Mouse (Mus musculus): ENCODE measurements around the gene Ccdc162.
"Not testable (repeated sequence)": the region's sequence is repeated elsewhere in the genome, so short reads cannot be mapped to it uniquely, and the experiment has no call there.

Ccdc162 gene

DNA sequence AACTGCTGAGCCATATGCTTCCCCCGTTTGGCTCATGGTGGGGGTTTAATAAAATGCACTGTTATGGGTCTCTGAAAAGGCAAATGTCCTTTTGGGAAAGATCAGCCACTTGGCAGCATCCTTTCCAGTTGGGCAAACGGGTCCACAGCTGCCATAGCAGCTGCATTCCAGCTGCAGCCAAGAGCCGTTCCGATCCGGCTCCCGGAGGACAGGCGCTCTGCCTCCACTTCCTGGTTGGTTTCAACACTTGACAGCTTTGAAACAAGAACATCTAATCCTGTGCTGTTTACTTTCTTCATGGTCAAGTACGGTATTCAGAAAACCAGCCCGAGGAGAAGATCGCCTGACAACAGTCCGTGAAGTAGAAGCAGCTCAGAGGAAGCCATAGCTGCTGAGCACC is 19.4 kb downstream of the Ccdc162 start:
- in situ Hi-C loops (cut with MboI, MseI), result no loop called here

DNA sequence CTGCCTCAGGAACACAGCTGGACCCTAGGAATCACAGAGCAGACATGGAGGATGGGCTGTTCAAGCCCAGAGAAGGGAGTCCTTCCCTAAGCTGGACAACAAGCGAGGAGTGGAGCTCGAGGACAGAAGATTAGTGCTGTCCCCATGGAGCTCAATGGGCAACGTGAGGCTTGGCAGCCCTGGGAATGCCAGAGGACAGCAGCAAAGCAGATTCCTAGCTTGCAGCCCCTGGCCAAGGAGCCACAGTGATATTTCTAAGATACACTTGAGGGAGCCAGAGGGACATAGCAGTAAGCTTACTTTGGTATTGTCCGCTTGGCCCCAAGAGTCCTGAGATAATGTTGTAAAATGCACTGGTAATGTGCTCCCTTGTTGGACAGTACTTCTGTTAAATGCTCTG is 25.5 kb downstream of the Ccdc162 start:
- in situ Hi-C loops (cut with MboI, MseI), result loop anchor here (5.0 kb wide), 4 partner anchors 184 to 606 kb away; no protein-coding TSS in a partner anchor

DNA sequence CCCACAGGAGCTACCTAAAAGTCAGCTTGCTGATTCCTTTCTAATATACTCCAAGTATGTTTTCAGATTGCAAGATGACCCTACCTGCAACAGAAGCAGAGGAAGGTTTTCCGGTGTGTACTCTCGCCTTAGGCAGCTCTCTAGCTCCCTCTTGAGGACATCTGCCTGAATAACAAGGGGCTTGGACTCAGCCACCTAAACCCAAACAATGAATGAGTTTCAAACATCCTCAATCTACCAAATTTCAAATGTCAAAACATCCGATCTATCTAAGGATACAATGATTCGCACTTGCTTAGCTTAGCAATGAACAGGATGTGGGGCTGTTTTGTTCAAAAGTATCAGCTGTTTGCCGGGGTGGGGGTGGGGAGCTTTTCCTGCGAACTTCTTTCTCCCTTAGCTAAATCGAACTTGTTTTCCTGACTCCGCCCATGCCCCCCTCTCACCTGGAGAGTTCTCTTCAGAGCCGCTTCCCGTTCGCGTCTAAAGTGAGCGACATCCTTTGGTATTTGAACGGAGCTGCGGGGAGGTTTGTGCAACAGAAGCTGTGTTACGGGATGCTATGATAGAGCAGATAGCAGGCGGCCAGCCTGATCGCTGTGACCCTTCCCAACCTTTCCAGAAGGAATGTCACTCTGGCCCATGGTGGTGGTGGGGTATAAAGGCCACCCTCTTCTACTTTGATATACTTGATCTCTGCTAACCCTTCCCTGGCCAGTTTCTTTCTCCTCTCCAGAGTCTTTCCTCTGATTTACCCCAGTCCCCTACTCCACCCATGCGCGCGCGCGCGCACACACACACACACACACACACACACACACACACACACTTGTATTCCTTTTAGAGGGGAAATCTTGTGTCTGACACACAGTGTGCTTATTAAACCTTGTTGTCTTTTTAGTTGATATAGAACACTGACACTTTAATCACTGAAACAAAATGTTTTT is 26.2 kb downstream of the Ccdc162 start:
- in situ Hi-C loops (cut with MboI, MseI), result loop anchor here (5.0 kb wide), 4 partner anchors 183 to 607 kb away; no protein-coding TSS in a partner anchor

DNA sequence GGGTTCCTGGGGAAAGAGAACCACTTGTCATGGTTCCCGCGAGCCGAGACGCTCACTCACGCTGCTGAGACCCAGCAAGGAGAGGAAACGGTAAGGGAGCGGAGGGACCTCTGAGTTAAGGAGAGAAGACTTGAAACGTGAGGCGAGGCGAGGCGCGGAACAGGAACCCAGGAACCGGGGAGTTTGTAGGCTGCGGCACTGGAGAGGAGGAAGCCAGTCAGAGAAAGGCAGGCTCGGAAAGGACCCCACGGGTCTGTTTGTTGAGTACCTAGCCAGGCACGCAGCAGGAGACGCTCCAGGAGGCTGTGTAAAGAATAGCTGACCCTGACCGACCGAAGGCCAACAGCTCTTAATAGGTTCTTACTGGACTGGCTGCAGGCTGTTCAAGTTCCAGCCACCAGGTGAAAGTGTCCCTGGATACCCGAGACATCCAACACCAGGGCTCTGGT is 31.9 kb downstream of the Ccdc162 start:
- in situ Hi-C loops (cut with MboI, MseI), result loop anchor here in 1 of 2 experiments (5.0 kb wide), 1 partner anchor 177 kb away; no protein-coding TSS in a partner anchor

DNA sequence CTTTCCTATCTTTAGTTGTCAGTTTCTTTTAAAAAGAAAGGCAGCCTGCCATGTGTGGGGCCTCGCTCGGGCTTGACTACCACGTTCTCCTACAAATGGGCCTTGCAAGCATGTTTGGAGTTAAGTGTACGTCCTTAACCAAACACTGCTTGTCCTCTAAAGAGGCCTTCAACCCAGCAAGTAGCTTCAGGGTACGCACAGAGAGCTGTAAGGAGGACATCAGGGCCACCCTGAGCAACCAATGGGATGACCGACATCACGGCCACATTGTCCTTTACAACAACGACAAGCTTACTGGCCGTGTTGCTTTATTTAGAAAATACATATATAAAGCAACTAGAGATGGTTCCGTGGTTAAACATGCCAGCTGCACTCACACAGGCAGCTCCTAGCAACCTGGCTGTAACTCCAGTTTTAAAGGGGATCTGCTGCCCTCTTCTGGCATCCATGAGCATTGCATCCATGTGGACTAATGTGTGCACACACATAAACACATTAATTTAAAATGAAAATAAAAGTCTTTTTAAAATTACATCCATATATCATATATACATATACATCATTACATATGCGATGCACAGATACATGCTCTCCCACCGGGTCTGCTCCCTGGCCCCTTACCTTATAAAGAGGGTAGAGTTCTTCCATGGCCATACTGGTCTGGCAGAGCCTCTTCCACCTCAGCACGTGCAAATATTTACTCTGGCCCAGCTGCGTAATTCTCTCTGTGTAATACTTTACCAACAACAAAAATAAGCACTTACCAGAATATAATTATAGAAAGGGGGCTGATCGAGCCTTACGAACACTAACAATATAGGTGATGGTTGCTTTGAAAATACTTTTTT is 33.7 kb downstream of the Ccdc162 start:
- in situ Hi-C loops (cut with MboI, MseI), result loop anchor here in 1 of 2 experiments (5.0 kb wide), 1 partner anchor 175 kb away; no protein-coding TSS in a partner anchor

DNA sequence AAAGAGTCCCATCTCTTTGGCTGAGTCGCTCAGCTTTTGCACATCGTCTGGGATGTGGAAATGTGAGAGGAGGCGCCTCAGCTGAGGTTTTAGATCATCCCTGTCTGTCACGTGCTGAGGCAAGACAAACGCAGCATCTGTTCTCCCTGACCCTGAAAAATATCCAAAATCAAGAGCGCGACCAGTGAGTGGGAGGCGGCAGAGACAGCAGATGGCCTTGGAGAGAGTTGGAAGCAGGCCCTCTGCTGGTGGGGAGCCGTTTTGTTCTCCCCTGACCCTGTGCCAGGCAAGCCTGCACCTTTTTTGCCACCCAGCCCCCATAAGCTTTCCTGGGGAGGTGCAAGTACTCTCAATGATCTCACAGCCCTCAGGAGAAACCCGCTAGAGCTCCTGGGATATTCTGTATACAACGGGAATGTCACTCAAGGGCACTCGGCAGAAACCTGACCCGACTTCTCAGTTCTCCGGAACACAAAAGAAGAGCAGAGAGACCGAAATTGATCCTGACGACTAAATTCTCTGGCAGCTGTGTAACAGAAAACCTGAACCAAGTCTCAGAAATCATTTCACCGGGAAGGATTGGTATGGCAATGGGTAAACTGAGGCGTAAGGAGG is 37.6 kb downstream of the Ccdc162 start:
- in situ Hi-C loops (cut with MboI, MseI), result loop anchor here (5.0 to 10.0 kb wide), 3 partner anchors 164 to 674 kb away; partner anchors contain the start of gene Cd164 (in 1 of the 2)

DNA sequence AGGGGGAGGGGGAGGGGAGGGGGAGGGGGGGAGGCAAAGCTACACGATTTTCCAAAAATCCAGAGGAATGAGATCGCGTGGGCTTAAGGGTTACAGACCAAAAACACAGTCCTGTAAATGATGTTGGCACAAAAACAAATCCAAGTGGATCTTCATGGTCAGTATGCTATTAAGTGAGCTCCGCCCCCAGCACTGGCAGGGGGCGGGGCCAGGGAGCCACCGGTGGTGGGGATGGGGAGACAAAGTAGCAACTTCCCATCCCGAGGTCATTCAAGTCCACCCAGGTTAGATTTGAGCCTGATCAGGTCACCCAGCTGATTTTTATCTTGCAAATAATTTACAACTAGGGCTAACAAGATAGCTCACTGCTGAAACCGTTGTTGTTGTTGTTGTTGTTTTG is 39.0 kb downstream of the Ccdc162 start:
- in situ Hi-C loops (cut with MboI, MseI), result loop anchor here (5.0 to 10.0 kb wide), 3 partner anchors 163 to 673 kb away; partner anchors contain the start of gene Cd164 (in 1 of the 2)

DNA sequence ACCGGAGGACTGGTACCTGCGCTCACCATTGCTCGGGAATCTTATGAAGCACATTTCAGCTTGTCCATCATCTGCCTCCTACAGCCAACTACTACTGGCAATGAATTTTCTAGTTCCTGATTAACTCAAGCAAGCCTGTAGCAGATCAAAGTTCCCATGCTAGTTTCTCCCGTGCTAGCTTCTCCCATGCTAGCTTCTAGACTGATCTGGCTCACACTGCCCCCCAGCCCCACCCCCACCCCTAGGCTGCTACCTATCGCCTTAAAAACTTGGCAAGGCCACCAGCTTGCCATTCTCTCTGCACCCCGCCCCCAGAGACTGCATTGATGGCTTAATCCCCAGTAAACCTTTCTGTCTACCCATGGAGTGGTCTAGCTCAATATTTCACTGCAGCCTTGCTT is 39.8 kb downstream of the Ccdc162 start:
- in situ Hi-C loops (cut with MboI, MseI), result loop anchor here (5.0 to 10.0 kb wide), 3 partner anchors 162 to 672 kb away; partner anchors contain the start of gene Cd164 (in 1 of the 2)

DNA sequence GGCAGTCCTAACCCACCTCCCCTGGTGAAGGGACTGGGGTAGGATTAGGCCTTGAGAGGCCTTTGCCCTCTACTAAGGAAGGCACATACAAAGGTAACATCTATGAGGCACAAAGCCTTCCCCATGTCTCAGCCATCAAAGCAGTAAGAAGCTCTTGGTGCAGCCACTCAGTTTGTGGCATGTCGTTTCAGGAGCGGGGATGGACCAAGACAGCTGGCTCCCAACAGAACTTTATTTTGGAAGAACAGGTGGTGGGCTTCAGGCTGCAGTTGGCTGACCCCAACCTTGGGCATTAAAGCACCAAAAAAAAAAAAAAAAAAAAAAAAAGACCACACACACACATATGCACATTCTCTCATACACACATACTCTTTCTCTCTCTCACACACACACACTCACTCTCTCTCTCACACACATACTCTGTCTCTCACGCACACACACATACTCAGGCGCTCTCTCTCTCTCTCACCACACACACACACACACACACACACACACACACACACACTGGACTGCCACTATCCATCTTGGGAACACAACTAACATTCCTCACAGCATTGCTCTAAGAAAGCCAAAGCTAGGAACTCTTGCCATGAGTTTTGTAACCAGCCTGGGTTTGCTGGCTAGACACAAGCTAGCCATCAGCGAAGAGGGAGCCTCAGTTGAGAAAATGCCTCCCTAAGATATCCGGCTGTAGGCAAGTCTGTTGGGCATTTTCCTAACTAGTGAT is 40.4 kb downstream of the Ccdc162 start:
- in situ Hi-C loops (cut with MboI, MseI), result loop anchor here (5.0 to 10.0 kb wide), 3 partner anchors 161 to 671 kb away; partner anchors contain the start of gene Cd164 (in 1 of the 2)

DNA sequence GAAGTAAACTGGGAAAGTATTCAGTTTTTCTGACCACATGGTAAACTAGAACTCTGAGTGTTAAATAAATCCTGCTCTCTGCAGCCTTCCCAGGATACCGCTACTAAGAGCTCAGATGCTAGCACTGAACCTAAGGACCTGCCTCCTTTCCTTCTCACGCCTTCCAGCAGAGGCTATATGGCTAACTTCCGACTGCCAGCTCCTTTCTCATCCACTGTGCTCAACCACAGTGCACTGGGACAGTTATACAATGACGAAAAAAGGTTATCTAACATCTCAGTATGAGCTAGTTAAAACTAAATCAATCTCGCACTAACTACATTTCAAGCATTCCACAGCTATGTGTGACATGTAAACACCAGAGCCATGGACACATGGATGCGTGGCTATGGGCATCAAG is 41.2 kb downstream of the Ccdc162 start:
- in situ Hi-C loops (cut with MboI, MseI), result loop anchor here (5.0 to 10.0 kb wide), 3 partner anchors 160 to 670 kb away; partner anchors contain the start of gene Cd164 (in 1 of the 2)

DNA sequence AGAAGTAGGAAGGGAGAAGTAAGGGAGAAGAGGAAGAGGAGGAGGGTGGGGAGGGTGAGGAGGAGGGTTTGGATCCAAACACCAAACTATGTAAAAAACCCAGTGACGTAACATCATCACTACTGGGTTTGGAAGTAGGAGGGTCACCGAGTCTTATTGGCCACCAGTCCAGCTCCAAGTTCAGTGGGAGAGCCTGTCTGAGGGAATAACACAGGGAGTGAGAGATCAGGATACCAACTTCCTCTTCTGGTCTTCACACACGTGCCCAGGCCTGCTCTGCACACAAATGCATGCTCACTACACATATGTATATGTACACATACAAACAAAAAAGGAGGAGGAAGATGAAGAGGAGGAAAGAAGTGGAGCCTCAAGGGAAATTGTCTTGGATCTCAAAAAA is 42.1 kb downstream of the Ccdc162 start:
- in situ Hi-C loops (cut with MboI, MseI), result loop anchor here (10.0 kb wide), 2 partner anchors 160 to 670 kb away; partner anchors contain the start of gene Cd164 (in 1 of the 2)

DNA sequence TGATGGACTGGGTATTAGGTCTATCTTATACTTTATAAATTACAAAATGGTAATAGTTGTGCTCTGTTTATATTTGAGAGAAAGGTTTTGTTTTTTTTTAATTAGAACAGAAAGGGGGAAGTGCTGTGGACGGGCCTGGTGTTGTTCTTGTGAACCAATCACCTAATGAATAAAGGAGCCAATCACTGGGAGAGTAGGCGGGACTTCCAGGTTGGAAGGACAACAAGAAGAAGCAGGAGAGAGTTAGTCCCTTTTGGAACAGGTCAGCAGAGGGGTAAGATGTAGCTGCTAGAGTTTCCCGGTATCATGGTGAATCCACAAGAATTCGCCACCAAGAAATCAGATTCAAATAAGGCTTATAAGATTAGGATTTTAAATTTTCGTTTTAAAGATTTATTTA is 46.2 kb downstream of the Ccdc162 start:
- in situ Hi-C loops (cut with MboI, MseI), result loop anchor here (10.0 kb wide), 2 partner anchors 155 to 665 kb away; partner anchors contain the start of gene Cd164 (in 1 of the 2)

DNA sequence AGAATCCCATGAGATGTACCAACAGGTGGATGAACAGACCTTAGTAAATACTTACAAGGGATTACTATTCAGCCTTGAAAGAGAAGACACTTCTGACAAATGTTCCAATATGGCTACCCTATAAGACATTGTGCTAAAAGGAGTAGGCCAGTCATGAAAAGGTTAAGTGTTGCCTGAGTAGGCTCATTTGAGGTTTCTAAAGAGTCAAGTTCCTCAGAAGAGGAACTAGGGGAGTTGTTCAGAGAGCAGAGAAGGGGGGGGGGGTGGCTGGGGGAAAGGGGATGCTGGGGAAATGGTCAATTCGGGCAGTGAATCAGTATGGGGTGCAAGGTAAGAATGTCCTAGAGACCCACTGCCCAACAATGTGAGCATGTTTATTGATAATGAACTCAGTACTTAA is 50.9 kb downstream of the Ccdc162 start:
- in situ Hi-C loops (cut with MboI, MseI), result no loop called here

DNA sequence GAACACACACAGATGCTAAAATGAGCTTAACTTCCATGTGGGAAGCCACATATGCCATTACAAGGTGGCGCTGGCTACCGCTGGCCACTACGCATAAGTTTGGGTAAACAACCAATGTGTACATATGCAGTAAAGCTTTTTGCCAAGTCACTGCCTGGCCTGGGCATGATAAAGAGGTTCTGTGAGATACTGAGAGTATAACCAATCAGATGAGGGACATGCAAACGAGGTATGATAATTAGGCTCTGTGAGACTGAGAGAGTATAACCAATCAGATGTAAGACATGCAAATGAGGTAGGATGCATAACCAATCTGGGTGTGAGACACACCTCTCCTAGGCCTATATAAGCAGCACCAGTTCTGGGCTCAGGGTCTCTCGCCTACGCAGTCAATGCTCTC is 56.8 kb downstream of the Ccdc162 start:
- in situ Hi-C loops (cut with MboI, MseI), result not testable (repeated sequence)

DNA sequence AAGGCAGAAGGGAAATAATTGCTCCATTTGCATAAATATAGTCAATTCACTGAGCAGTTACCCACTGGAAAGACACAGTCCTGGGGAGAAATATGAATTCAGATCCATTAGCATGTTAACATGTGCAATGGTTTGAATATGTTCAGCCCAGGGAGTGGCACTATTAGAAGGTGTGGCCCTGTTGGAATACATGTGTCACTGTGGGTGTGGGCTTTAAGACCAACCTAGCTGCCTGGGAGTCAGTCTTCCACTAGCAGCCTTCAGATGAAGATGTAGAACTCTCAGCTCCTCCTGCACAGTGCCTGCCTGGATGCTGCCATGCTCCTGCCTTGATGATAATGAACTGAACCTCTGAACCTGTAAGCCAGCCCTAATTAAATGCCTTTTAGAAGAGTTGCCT is 60.8 kb downstream of the Ccdc162 start:
- in situ Hi-C loops (cut with MboI, MseI), result not testable (repeated sequence)

DNA sequence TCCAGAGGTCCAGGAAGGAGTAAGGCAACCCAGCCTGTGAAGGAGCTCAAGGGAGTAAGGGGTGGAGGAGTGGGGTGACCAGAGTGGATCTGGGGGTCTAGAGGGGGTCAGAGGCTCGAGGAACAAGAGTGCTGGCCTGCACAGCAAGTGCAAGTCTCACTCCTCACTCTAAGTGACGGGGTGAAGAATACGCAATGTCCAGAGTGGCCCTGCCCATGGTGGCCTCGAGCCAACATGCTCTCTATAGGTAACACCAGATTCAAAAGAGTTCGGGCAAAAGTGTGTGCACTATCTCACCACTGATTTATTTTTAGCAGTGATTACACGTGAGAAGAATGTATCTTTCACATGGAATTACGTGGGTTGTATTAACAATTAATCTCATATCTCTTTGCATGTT is 63.4 kb downstream of the Ccdc162 start:
- in situ Hi-C loops (cut with MboI, MseI), result no loop called here

DNA sequence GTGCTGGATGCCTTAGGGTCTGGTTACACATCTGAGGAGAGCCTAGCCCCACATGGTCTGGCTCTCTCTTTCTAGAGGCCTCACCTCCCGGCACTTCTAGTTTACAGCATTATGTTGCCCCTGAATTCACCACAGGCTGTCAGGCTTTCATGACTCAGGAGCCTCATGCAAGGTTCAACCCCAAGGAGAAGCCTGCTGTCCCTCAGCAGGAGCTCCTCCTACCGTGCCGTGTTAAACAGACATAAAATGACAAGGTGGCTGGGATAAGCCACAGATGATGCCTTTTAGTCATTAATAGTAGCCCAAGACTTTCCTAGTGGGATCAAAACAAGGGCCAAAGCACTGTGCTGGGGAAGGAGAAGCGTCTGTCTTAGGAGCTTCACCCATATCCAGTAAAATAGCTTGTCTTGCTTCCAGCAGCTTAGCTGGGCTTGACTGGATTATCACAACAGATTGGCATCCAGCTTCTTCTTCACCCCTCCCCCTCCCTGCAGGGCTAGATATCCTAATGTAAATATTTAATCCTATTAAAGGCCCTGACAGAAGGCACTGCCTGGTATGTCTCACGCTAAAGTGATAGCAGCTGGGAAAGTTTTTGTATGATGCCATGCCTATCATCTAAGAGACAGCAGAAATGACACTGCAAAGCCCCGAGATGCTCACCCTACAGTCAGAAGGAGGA is 64.2 kb downstream of the Ccdc162 start:
- in situ Hi-C loops (cut with MboI, MseI), result no loop called here

DNA sequence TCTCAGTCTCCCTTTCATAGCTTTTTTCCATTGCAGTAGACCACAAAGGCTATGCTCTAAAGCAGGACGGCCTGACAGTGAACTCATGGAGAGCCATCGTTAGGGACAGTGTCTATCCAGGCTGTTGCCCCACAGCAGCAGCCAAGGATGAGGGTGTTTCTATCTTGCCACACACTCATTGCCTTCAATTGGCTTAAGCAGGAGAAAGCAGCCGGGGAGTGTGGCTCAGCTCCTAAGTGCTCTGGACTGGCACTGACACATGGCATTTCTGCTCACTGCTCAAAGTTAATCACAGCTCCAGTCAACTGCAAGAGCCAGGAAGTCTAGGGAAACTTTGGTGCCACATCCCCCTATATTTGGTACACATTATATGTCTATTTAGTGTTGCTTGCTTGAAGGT is 64.9 kb downstream of the Ccdc162 start:
- in situ Hi-C loops (cut with MboI, MseI), result no loop called here

DNA sequence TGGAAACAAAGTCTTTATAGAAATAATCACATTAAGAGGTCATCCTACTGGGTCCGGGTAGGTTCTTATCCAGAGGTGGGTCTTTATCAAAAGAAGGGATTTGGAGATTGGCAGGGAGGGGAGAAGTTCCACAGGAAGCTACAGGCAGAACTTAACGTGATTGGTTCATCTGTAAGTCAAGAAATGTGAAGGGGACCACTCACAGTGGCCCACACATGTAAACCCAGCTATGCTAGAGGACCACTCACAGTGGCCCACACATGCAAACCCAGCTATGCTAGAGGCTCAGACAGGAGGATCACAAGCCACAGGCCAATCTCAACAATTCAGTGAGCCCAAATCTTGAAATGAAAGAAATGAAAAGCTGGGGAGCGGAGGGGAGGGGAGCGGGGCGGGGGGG is 67.2 kb downstream of the Ccdc162 start:
- in situ Hi-C loops (cut with MboI, MseI), result loop anchor here in 1 of 2 experiments (10.0 kb wide), 1 partner anchor 1406 kb away; no protein-coding TSS in a partner anchor
